Mouse (Mus musculus) lung, postnatal 4 days (tissue): ENCODE results near the gene Gstcd.

ENCODE experiments used
- DNase-seq, 2 experiments: peaks; one replicate each; pipeline ENCODE4 v3.0.0; 2021

Gstcd gene

DNA sequence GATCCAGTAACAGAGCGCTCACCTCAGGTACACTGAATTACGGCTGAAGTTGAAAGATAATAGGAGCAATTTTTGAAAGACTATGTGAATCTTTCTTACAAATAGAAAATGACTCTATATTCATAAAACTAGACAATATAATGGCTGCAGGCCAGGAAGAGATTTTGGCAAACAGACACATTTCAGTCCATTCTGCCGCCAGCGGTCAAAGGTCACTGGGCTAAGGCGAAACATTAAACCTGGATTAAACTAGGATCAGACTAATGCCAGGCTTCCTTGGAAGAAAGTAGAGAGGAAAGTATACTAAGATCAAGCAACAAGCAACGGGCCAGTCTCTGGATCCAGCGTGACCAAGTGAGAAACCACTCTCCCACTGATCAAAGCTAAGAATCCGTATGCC, 152.8 kb downstream of the Gstcd start:
- no peak for DNase-seq

DNA sequence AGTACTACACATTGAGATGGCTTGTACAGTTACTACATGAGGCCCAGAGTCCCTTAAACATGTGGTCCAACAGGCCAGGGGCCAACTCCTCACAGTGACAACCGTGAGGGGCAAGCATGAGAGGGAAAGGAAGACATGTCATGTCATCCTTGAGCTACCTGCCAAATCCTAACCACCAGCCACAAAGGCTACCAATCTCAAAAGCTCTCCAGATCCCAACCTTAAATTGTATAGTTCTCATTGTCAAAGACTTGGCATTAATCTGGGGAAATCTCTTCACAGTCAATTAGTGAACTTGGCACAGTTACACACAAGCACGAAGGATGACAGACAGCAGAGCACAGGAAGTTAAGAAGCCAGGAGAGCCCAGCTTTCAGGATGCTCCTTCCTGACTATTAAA, 157.2 kb downstream of the Gstcd start:
- no peak for DNase-seq
